ENCODE assay signal across 7 mouse cellular contexts in the genomic region with DNA sequence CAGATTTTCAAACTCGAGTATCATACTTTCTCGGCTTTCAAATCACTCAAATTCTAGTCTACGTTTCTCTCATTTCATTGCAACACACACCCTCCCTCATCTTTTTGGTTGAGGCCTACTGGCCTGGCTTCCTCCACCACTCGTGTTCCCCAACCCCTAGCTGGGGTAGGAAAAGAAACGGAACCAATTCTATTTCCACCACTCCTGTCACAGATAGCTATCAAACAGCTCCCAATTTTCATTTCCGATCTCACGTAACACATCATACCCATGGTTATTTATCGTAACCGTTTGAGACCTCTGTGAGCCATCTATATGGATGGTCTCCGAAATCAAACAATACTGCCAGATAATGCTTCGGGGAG. TPM values are rescaled to one million over a fixed set of nuclear protein-coding genes. Genes with fewer than 3 reads are reported as not detected.
DNase-seq lines count a peak whose midpoint lies in the region; ATAC-seq and TF ChIP-seq lines count a peak whose summit lies in the region.

No protein-coding gene starts in this region.

- H3K27me3 ChIP-seq in neural tube, embryonic 11.5 days (ENCODE audit: control insufficient read depth, insufficient read depth, low read length), result no peaks in the 10 kb centered on the region
- H3K27me3 ChIP-seq in forebrain, embryonic 12.5 days, result no peaks in the 10 kb centered on the region
- no peaks in the 10 kb centered on the region for H3K27me3 ChIP-seq in limb, embryonic 14.5 days (ENCODE audit: control insufficient read depth, insufficient read depth, low read length)
- H3K27me3 ChIP-seq in stomach, embryonic 15.5 days (replicated peaks), result no peaks in the 10 kb centered on the region

- H3K9me3 ChIP-seq in neural tube, embryonic 11.5 days (ENCODE audit: control insufficient read depth, low read length), result no peaks in the 10 kb centered on the region
- H3K9me3 ChIP-seq in forebrain, embryonic 12.5 days, result no peaks in the 10 kb centered on the region
- H3K9me3 ChIP-seq in limb, embryonic 14.5 days (ENCODE audit: control insufficient read depth, low read length), result no peaks in the 10 kb centered on the region
- H3K9me3 ChIP-seq in stomach, embryonic 15.5 days, result no peaks in the 10 kb centered on the region

- H3K9ac ChIP-seq in neural tube, embryonic 11.5 days (ENCODE audit: low read length), result peak overlapping the region; percentile 98
- peak overlapping the region; percentile 99 for H3K9ac ChIP-seq in forebrain, embryonic 12.5 days
- peak overlapping the region; percentile 98 for H3K9ac ChIP-seq in limb, embryonic 14.5 days (ENCODE audit: low read depth, low read length, severe bottlenecking)
- peak overlapping the region; percentile 100; the same call in 1 of the 2 replicates for H3K9ac ChIP-seq in stomach, embryonic 15.5 days

- H3K4me3 ChIP-seq in neural tube, embryonic 11.5 days (ENCODE audit: low read depth, low read length), result peak overlapping the region; percentile 89
- peak overlapping the region; percentile 99 for H3K4me3 ChIP-seq in forebrain, embryonic 12.5 days (replicated peaks)
- H3K4me3 ChIP-seq in limb, embryonic 14.5 days (replicated peaks; ENCODE audit: low read length), result peak overlapping the region; percentile 99
- H3K4me3 ChIP-seq in stomach, embryonic 15.5 days (replicated peaks), result peak overlapping the region; percentile 100

- peak overlapping the region; percentile 94 for H3K27ac ChIP-seq in neural tube, embryonic 11.5 days (ENCODE audit: low read depth, low read length)
- peak overlapping the region; percentile 99 for H3K27ac ChIP-seq in forebrain, embryonic 12.5 days
- H3K27ac ChIP-seq in limb, embryonic 14.5 days (replicated peaks; ENCODE audit: low read depth, low read length), result peak overlapping the region; percentile 91; the same call in 1 of the 2 replicates
- peak overlapping the region; percentile 98 for H3K27ac ChIP-seq in stomach, embryonic 15.5 days

- H3K4me2 ChIP-seq in neural tube, embryonic 11.5 days (ENCODE audit: low read depth), result peak overlapping the region; percentile 72
- peak overlapping the region; percentile 63 for H3K4me2 ChIP-seq in forebrain, embryonic 12.5 days
- H3K4me2 ChIP-seq in limb, embryonic 14.5 days (replicated peaks; ENCODE audit: low read depth, low read length, severe bottlenecking), result peak overlapping the region; percentile 66
- peak overlapping the region; percentile 69 for H3K4me2 ChIP-seq in stomach, embryonic 15.5 days

- WGBS in neural tube, embryonic 11.5 days, result 31% methylated on average over 11 of the region's 11 CpGs
- WGBS in forebrain, embryonic 12.5 days, result 26% methylated on average over 11 of the region's 11 CpGs
- 27% methylated on average over 11 of the region's 11 CpGs for WGBS in limb, embryonic 14.5 days
- WGBS in stomach, embryonic 15.5 days, result 14% methylated on average over 11 of the region's 11 CpGs

- no peak for DNase-seq in neural tube, embryonic 11.5 days (ENCODE audit: low spot score)
- no peak for DNase-seq in neural tube, embryonic 10.5 days (ENCODE audit: extremely low spot score, low spot score)
- DNase-seq in limb, embryonic 14.5 days (ENCODE audit: low spot score), result no peak
- DNase-seq in T-cell, adult 2 months (ENCODE audit: low spot score), result no peak
- no peak for DNase-seq in ovary, postnatal 14 days (ENCODE audit: low spot score)

- H3K4me1 ChIP-seq in neural tube, embryonic 11.5 days (ENCODE audit: control insufficient read depth, insufficient read depth, low read length), result peaks cover 8% of the 10 kb centered on the region
- peaks cover 21% of the 10 kb centered on the region for H3K4me1 ChIP-seq in forebrain, embryonic 12.5 days
- peaks cover 8% of the 10 kb centered on the region; the same call in 1 of the 2 replicates for H3K4me1 ChIP-seq in limb, embryonic 14.5 days (ENCODE audit: control insufficient read depth, insufficient read depth, low read length)
- peaks cover 17% of the 10 kb centered on the region; the same call in 1 of the 2 replicates for H3K4me1 ChIP-seq in stomach, embryonic 15.5 days

- TF ChIP-seq POLR2A in limb, embryonic 14.5 days (IDR thresholded peaks at IDR 0.05; ENCODE audit: borderline replicate concordance, extremely low read depth, insufficient read depth, insufficient read length), result no peak

- no peaks in the 10 kb centered on the region for H3K36me3 ChIP-seq in neural tube, embryonic 11.5 days (ENCODE audit: control insufficient read depth, insufficient read depth, low read length)
- 0 out of 2 replicates have a peak, but pooled peaks cover 5% of the 10 kb centered on the region for H3K36me3 ChIP-seq in forebrain, embryonic 12.5 days (replicated peaks)
- no peaks in the 10 kb centered on the region for H3K36me3 ChIP-seq in limb, embryonic 14.5 days (ENCODE audit: control insufficient read depth, insufficient read depth, low read length)
- no peaks in the 10 kb centered on the region for H3K36me3 ChIP-seq in stomach, embryonic 15.5 days

- no peak for ATAC-seq in neural tube, embryonic 11.5 days (ENCODE audit: insufficient read depth, low FRiP score, low TSS enrichment)
- ATAC-seq in forebrain, embryonic 12.5 days (ENCODE audit: low FRiP score), result no peak
- no peak for ATAC-seq in limb, embryonic 14.5 days (ENCODE audit: low FRiP score, low read depth)
- no peak for ATAC-seq in stomach, embryonic 15.5 days (ENCODE audit: insufficient read depth, low FRiP score, low read depth)

RNA-seq across cellular contexts. Expression of a gene that starts 1.4 kb away (rescaled TPM):
- 98.6 and 102 TPM in 2 replicates for polyA plus RNA-seq in neural tube, embryonic 11.5 days (2014; fragmentation: Nextera tagmentation; extraction: Ambion mirVana)
- 138 and 146 TPM in 2 replicates for polyA plus RNA-seq in forebrain, embryonic 12.5 days (2016; fragmentation: Nextera tagmentation; extraction: Ambion mirVana)
- 54.6 and 63.5 TPM in 2 replicates for polyA plus RNA-seq in limb, embryonic 14.5 days (2012; rRNA removed)
- polyA plus RNA-seq in limb, embryonic 14.5 days (2014; fragmentation: Nextera tagmentation; extraction: Ambion mirVana), result 73.9 and 83.6 TPM in 2 replicates
- polyA plus RNA-seq in stomach, embryonic 15.5 days (2015; fragmentation: Nextera tagmentation; extraction: Ambion mirVana), result 80.9 and 84.7 TPM in 2 replicates

RNA-seq across cellular contexts. Expression of a gene that starts 36.5 kb away (rescaled TPM):
- polyA plus RNA-seq in neural tube, embryonic 11.5 days (2014; fragmentation: Nextera tagmentation; extraction: Ambion mirVana), result 49.0 and 52.9 TPM in 2 replicates
- 51.3 and 53.3 TPM in 2 replicates for polyA plus RNA-seq in forebrain, embryonic 12.5 days (2016; fragmentation: Nextera tagmentation; extraction: Ambion mirVana)
- polyA plus RNA-seq in limb, embryonic 14.5 days (2012; rRNA removed), result 20.3 and 22.7 TPM in 2 replicates
- polyA plus RNA-seq in limb, embryonic 14.5 days (2014; fragmentation: Nextera tagmentation; extraction: Ambion mirVana), result 42.4 and 42.8 TPM in 2 replicates
- polyA plus RNA-seq in stomach, embryonic 15.5 days (2015; fragmentation: Nextera tagmentation; extraction: Ambion mirVana), result 41.5 and 46.4 TPM in 2 replicates
